Mouse (Mus musculus) hindbrain, embryonic 13.5 days (tissue): Measurements from ENCODE around the gene Atp2c2. TPM values are rescaled to one million over a fixed set of nuclear protein-coding genes. Genes with fewer than 3 reads are reported as not detected.

ENCODE experiments used
- ATAC-seq: fragments of 200-750 bp; cut with Nextera tagmentation; 2 replicates; pipeline ENCODE4 v1.8.0; 2017; ENCODE audit warnings: moderate TSS enrichment; ENCODE audit not compliant: low FRiP score
- H3K27ac ChIP-seq: fragments of 300-500 bp; sonication (generic); 2 replicates; pipeline ENCODE4 v1.5.1; 2015; ENCODE audit warnings: inconsistent platforms, mild to moderate bottlenecking, moderate library complexity
- H3K27me3 ChIP-seq: fragments of 300-500 bp; sonication (generic); 2 replicates; pipeline ENCODE4 v1.6.1; 2015; ENCODE audit warnings: mild to moderate bottlenecking, inconsistent platforms
- H3K36me3 ChIP-seq: fragments of 300-500 bp; sonication (generic); 2 replicates; pipeline ENCODE4 v1.6.1; 2015; ENCODE audit warnings: mild to moderate bottlenecking, inconsistent platforms
- H3K4me1 ChIP-seq: fragments of 300-500 bp; sonication (generic); replicated peaks from 2 replicates; pipeline ENCODE4 v1.6.1; 2015; ENCODE audit warnings: inconsistent platforms
- H3K4me2 ChIP-seq: fragments of 300-500 bp; sonication (generic); 2 replicates; pipeline ENCODE4 v1.6.1; 2015; ENCODE audit warnings: inconsistent platforms, mild to moderate bottlenecking, moderate library complexity
- H3K4me3 ChIP-seq: fragments of 300-500 bp; sonication (generic); 2 replicates; pipeline ENCODE4 v1.5.1; 2015; ENCODE audit warnings: mild to moderate bottlenecking, inconsistent platforms
- H3K9ac ChIP-seq: fragments of 300-500 bp; sonication (generic); 2 replicates; pipeline ENCODE4 v1.6.1; 2015; ENCODE audit warnings: mild to moderate bottlenecking, inconsistent platforms
- H3K9me3 ChIP-seq: fragments of 300-500 bp; sonication (generic); 2 replicates; pipeline ENCODE4 v1.6.1; 2016; ENCODE audit warnings: inconsistent platforms
- WGBS: fragments of 180-500 bp; shearing (Covaris S2); methylation state at CpG from one replicate; pipeline ENCODE4 v1.1.7; 2015; 5-methylcytosine and 5-hydroxymethylcytosine counted together
- polyA plus RNA-seq: library from polyadenylated mRNA; unstranded; fragments of >200 nt; fragmentation: Nextera tagmentation; extraction: Ambion mirVana; gene quantifications from 2 replicates; pipeline ENCODE4 v1.2.1, GENCODE M21; 2015

The Atp2c2 gene
- polyA plus RNA-seq, 1 experiment from 2014 or later, result 0.21 TPM

GRCm38 (mm10) chr8:119708471-119708870 is 8.7 kb downstream of the Atp2c2 start:
- no peak for ATAC-seq
- Histone ChIP-seq H3K36me3 (no peaks in the 10 kb centered on the region), H3K27me3 (no peaks in the 10 kb centered on the region), H3K9ac (no peak overlapping the region), H3K9me3 (no peaks in the 10 kb centered on the region), H3K4me2 (no peak overlapping the region), H3K4me3 (no peak overlapping the region), H3K27ac (no peak overlapping the region), H3K4me1 (peaks cover 16% of the 10 kb centered on the region)
- 87% methylated on average over 8 of the region's 8 CpGs for WGBS

- Histone ChIP-seq H3K9ac (no peak overlapping the region), H3K27ac (no peak overlapping the region), H3K4me3 (no peak overlapping the region), H3K9me3 (no peaks in the 10 kb centered on the region), H3K36me3 (no peaks in the 10 kb centered on the region), H3K4me2 (no peak overlapping the region), H3K4me1 (peaks cover 16% of the 10 kb centered on the region), H3K27me3 (no peaks in the 10 kb centered on the region)
- peak; percentile 61; the same call in 1 of the 2 replicates for ATAC-seq
- WGBS, result 62% methylated on average over 14 of the region's 14 CpGs
Measured at GRCm38 (mm10) chr8:119708878-119709702, 9.3 kb downstream of the Atp2c2 start.

- H3K4me1 ChIP-seq, result peaks cover 16% of the 10 kb centered on the region
- H3K27ac ChIP-seq, result no peak overlapping the region
- no peak for ATAC-seq
- no peaks in the 10 kb centered on the region for H3K9me3 ChIP-seq
- H3K4me3 ChIP-seq, result no peak overlapping the region
- no peak overlapping the region for H3K9ac ChIP-seq
- no peak overlapping the region for H3K4me2 ChIP-seq
- H3K36me3 ChIP-seq, result no peaks in the 10 kb centered on the region
- 74% methylated on average over 11 of the region's 11 CpGs for WGBS
- H3K27me3 ChIP-seq, result no peaks in the 10 kb centered on the region
Measured at GRCm38 (mm10) chr8:119709703-119710093, 9.9 kb downstream of the Atp2c2 start.

GRCm38 (mm10) chr8:119712226-119712625 is 12.4 kb downstream of the Atp2c2 start:
- 85% methylated on average over 6 of the region's 6 CpGs for WGBS
- Histone ChIP-seq H3K27ac (no peak overlapping the region), H3K27me3 (no peaks in the 10 kb centered on the region), H3K4me3 (no peak overlapping the region), H3K36me3 (no peaks in the 10 kb centered on the region), H3K4me2 (no peak overlapping the region), H3K9ac (no peak overlapping the region), H3K9me3 (no peaks in the 10 kb centered on the region), H3K4me1 (peaks cover 20% of the 10 kb centered on the region)
- ATAC-seq, result no peak

GRCm38 (mm10) chr8:119713421-119713820 is 13.6 kb downstream of the Atp2c2 start:
- H3K9ac ChIP-seq, result no peak overlapping the region
- ATAC-seq, result no peak
- 76% methylated on average over 5 of the region's 5 CpGs for WGBS

GRCm38 (mm10) chr8:119715221-119715620 is 15.4 kb downstream of the Atp2c2 start:
- no peak overlapping the region for H3K4me3 ChIP-seq
- no peak overlapping the region for H3K27ac ChIP-seq
- ATAC-seq, result no peak
- no peaks in the 10 kb centered on the region for H3K36me3 ChIP-seq
- no peaks in the 10 kb centered on the region for H3K9me3 ChIP-seq
- H3K9ac ChIP-seq, result no peak overlapping the region
- 0 out of 2 replicates have a peak, but pooled peaks cover 3% of the 10 kb centered on the region for H3K27me3 ChIP-seq
- 80% methylated on average over 12 of the region's 12 CpGs for WGBS
- no peak overlapping the region for H3K4me2 ChIP-seq
- peaks cover 4% of the 10 kb centered on the region; the same call in 1 of the 2 replicates for H3K4me1 ChIP-seq

More at GRCm38 (mm10) chr8:119713421-119713820, 13.6 kb downstream of the Atp2c2 start:
- Histone ChIP-seq H3K4me2 (no peak overlapping the region), H3K4me1 (peaks cover 20% of the 10 kb centered on the region), H3K36me3 (no peaks in the 10 kb centered on the region), H3K27me3 (no peaks in the 10 kb centered on the region), H3K9me3 (no peaks in the 10 kb centered on the region), H3K27ac (no peak overlapping the region), H3K4me3 (no peak overlapping the region)

GRCm38 (mm10) chr8:119716730-119717299 is 17.0 kb downstream of the Atp2c2 start:
- H3K9ac ChIP-seq, result no peak overlapping the region
- no peak for ATAC-seq
- 0 out of 2 replicates have a peak, but pooled peaks cover 3% of the 10 kb centered on the region for H3K27me3 ChIP-seq
- no peaks in the 10 kb centered on the region for H3K9me3 ChIP-seq
- no peak overlapping the region for H3K4me3 ChIP-seq
- no peaks in the 10 kb centered on the region for H3K36me3 ChIP-seq
- no peak overlapping the region for H3K27ac ChIP-seq
- H3K4me2 ChIP-seq, result no peak overlapping the region
- H3K4me1 ChIP-seq, result peaks cover 4% of the 10 kb centered on the region; the same call in 1 of the 2 replicates

- Histone ChIP-seq H3K4me2 (no peak overlapping the region), H3K36me3 (no peaks in the 10 kb centered on the region), H3K27me3 (0 out of 2 replicates have a peak, but pooled peaks cover 3% of the 10 kb centered on the region), H3K9ac (no peak overlapping the region), H3K27ac (no peak overlapping the region), H3K4me1 (peaks cover 4% of the 10 kb centered on the region; the same call in 1 of the 2 replicates), H3K4me3 (no peak overlapping the region), H3K9me3 (no peaks in the 10 kb centered on the region)
- 59% methylated on average over 9 of the region's 9 CpGs for WGBS
- no peak for ATAC-seq
Measured at GRCm38 (mm10) chr8:119717765-119718164, 18.0 kb downstream of the Atp2c2 start.

- ATAC-seq, result no peak
- no peak overlapping the region for H3K4me2 ChIP-seq
- no peak overlapping the region for H3K9ac ChIP-seq
- H3K4me3 ChIP-seq, result no peak overlapping the region
- no peaks in the 10 kb centered on the region for H3K36me3 ChIP-seq
- H3K27me3 ChIP-seq, result 0 out of 2 replicates have a peak, but pooled peaks cover 5% of the 10 kb centered on the region
- H3K27ac ChIP-seq, result no peak overlapping the region; the same call in 1 of the 2 replicates
- H3K9me3 ChIP-seq, result no peaks in the 10 kb centered on the region
- WGBS, result 55% methylated on average over 12 of the region's 12 CpGs
- H3K4me1 ChIP-seq, result 0 out of 2 replicates have a peak, but pooled peaks cover 4% of the 10 kb centered on the region
Measured at GRCm38 (mm10) chr8:119719011-119719501, 19.2 kb downstream of the Atp2c2 start.

- no peak for ATAC-seq
- 53% methylated on average over 6 of the region's 6 CpGs for WGBS
Measured at GRCm38 (mm10) chr8:119722348-119722747, 22.5 kb downstream of the Atp2c2 start.

GRCm38 (mm10) chr8:119723676-119724075 is 23.9 kb downstream of the Atp2c2 start:
- 75% methylated on average over 4 of the region's 4 CpGs for WGBS
- Histone ChIP-seq H3K9me3 (no peaks in the 10 kb centered on the region), H3K36me3 (no peaks in the 10 kb centered on the region), H3K4me3 (no peak overlapping the region), H3K9ac (no peak overlapping the region), H3K27me3 (0 out of 2 replicates have a peak, but pooled peaks cover 8% of the 10 kb centered on the region), H3K27ac (no peak overlapping the region), H3K4me1 (no peaks in the 10 kb centered on the region), H3K4me2 (no peak overlapping the region)
- ATAC-seq, result no peak

More at GRCm38 (mm10) chr8:119722348-119722747, 22.5 kb downstream of the Atp2c2 start:
- Histone ChIP-seq H3K36me3 (no peaks in the 10 kb centered on the region), H3K4me2 (no peak overlapping the region), H3K27ac (no peak overlapping the region), H3K9me3 (no peaks in the 10 kb centered on the region), H3K4me3 (no peak overlapping the region), H3K4me1 (no peaks in the 10 kb centered on the region), H3K27me3 (0 out of 2 replicates have a peak, but pooled peaks cover 8% of the 10 kb centered on the region), H3K9ac (no peak overlapping the region)

GRCm38 (mm10) chr8:119724596-119724995 is 24.8 kb downstream of the Atp2c2 start:
- no peak overlapping the region for H3K9ac ChIP-seq
- no peak overlapping the region for H3K4me2 ChIP-seq
- H3K36me3 ChIP-seq, result no peaks in the 10 kb centered on the region
- 83% methylated on average over 6 of the region's 6 CpGs for WGBS
- H3K27me3 ChIP-seq, result 0 out of 2 replicates have a peak, but pooled peaks cover 5% of the 10 kb centered on the region
- no peak overlapping the region for H3K27ac ChIP-seq
- no peaks in the 10 kb centered on the region for H3K9me3 ChIP-seq
- no peaks in the 10 kb centered on the region for H3K4me1 ChIP-seq
- ATAC-seq, result no peak
- no peak overlapping the region for H3K4me3 ChIP-seq
